Mouse (Mus musculus) liver, embryonic 16.5 days (tissue): ENCODE measurements around the gene Rnft2. TPM values are rescaled to one million over a fixed set of nuclear protein-coding genes. Genes with fewer than 3 reads are reported as not detected.

Experiments
- ATAC-seq: fragments of 200-750 bp; cut with Nextera tagmentation; 2 replicates; pipeline ENCODE4 v1.8.0; 2017; ENCODE audit warnings: low read depth, mild to moderate bottlenecking, moderate number of reproducible peaks, moderate library complexity
- H3K27ac ChIP-seq: fragments of 300-500 bp; sonication (generic); 2 replicates; pipeline ENCODE4 v1.5.1; 2014; ENCODE audit warnings: mild to moderate bottlenecking, low read length
- H3K27me3 ChIP-seq: fragments of 300-500 bp; sonication (generic); 2 replicates; pipeline ENCODE4 v1.6.1; 2014; ENCODE audit warnings: low read depth, low read length, mixed read lengths; ENCODE audit not compliant: control insufficient read depth, insufficient read depth
- H3K36me3 ChIP-seq: fragments of 300-500 bp; sonication (generic); 2 replicates; pipeline ENCODE4 v1.6.1; 2014; ENCODE audit warnings: mild to moderate bottlenecking; ENCODE audit not compliant: control insufficient read depth, insufficient read depth
- H3K4me1 ChIP-seq: fragments of 300-500 bp; sonication (generic); 2 replicates; pipeline ENCODE4 v1.6.1; 2014; ENCODE audit warnings: low read depth, low read length, mixed read lengths; ENCODE audit not compliant: control insufficient read depth
- H3K4me2 ChIP-seq: fragments of 300-500 bp; sonication (generic); 2 replicates; pipeline ENCODE4 v1.6.1; 2014; ENCODE audit warnings: low read depth, low read length, mixed read lengths
- H3K4me3 ChIP-seq: fragments of 300-500 bp; sonication (generic); 2 replicates; pipeline ENCODE4 v1.5.1; 2014; ENCODE audit warnings: low read depth, mild to moderate bottlenecking, low read length
- H3K9ac ChIP-seq: fragments of 300-500 bp; sonication (generic); 2 replicates; pipeline ENCODE4 v1.6.1; 2014; ENCODE audit warnings: low read depth, low read length
- H3K9me3 ChIP-seq: fragments of 300-500 bp; sonication (generic); replicated peaks from 2 replicates; pipeline ENCODE4 v1.6.1; 2016; ENCODE audit warnings: low read length; ENCODE audit not compliant: control insufficient read depth
- WGBS: fragments of 180-500 bp; shearing (Covaris S2); extraction: QIAGEN DNeasy Blood & Tissue Kit; methylation state at CpG from one replicate; pipeline ENCODE4 v1.1.7; 2014; ENCODE audit not compliant: insufficient replicate concordance; 5-methylcytosine and 5-hydroxymethylcytosine counted together
- polyA plus RNA-seq: library from polyadenylated mRNA; unstranded; fragments of >200 nt; fragmentation: Nextera tagmentation; extraction: Ambion mirVana; gene quantifications from 2 replicates; pipeline ENCODE4 v1.2.1, GENCODE M21; 2015

Rnft2 gene
- 0.19 TPM in 2 replicates for polyA plus RNA-seq

- Histone ChIP-seq H3K9me3 (no peaks in the 10 kb centered on the region), H3K4me1 (peaks cover 10% of the 10 kb centered on the region), H3K36me3 (no peaks in the 10 kb centered on the region), H3K9ac (peak within 1 kb of the TSS; percentile 61), H3K27ac (no peak within 1 kb of the TSS; the same call in 1 of the 2 replicates), H3K4me2 (peak within 1 kb of the TSS; percentile 96), H3K4me3 (peak within 1 kb of the TSS; percentile 69), H3K27me3 (no peaks in the 10 kb centered on the region)
- WGBS: under 1% methylated on average over 68 of the region's 68 CpGs
- ATAC-seq: peak; percentile 100
These were observed at the start of gene Rnft2, which contains the start of gene 2410131K14Rik for GRCm38 (mm10) chr5:118244606-118245443. Gene Rnft2 (minus strand): TSS chr5:118245116. Gene 2410131K14Rik (plus strand): TSS chr5:118245227.

DNA sequence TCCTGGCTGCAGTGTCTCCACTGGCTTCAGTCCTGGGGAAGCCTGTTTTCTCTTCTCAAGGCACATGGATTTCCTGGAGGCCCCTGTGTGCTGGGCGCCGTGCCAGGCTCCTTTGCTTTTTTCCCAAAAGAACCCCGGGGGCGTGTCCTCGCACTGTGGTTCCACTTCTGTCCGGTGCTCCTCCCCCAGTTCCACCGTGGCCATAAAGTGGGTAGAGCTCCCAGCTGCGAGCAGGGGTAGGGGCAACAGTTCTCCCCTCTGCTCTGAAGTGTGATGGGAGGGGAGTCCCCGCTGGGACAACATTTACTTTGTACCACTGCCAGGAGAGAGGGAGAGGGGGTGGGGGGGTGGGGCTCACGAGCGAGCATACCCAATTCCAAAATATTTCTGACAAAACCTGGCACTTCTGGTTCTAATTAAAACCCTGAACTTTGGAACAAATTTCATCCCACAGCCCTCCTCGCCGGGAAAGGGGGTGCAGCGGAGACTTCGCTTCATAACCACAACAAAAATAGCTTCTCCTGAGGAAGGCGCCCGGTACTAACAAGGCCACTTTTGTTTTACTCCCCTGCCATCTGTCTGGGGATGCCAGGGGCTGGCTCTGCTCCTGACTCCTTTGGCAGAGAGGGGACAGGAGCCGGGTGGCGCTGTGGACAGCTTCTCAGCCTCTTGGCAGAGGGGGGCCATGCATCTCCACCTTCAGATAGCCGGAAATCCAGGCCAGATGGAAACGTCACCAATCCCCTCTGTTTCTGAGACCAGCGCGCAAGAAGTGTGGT lies 49.4 kb upstream of the Rnft2 start:
- Histone ChIP-seq H3K4me2 (0 out of 2 replicates have a peak overlapping the region, but pooled peaks have one; percentile 6), H3K9me3 (no peaks in the 10 kb centered on the region), H3K27me3 (no peaks in the 10 kb centered on the region), H3K4me3 (peak overlapping the region; percentile 5; the same call in 1 of the 2 replicates), H3K9ac (no peak overlapping the region), H3K27ac (peak overlapping the region; percentile 55; the same call in 1 of the 2 replicates), H3K36me3 (no peaks in the 10 kb centered on the region), H3K4me1 (peaks cover 5% of the 10 kb centered on the region)
- peak; percentile 85 for ATAC-seq
- WGBS: 42% methylated on average over 23 of the region's 23 CpGs

DNA sequence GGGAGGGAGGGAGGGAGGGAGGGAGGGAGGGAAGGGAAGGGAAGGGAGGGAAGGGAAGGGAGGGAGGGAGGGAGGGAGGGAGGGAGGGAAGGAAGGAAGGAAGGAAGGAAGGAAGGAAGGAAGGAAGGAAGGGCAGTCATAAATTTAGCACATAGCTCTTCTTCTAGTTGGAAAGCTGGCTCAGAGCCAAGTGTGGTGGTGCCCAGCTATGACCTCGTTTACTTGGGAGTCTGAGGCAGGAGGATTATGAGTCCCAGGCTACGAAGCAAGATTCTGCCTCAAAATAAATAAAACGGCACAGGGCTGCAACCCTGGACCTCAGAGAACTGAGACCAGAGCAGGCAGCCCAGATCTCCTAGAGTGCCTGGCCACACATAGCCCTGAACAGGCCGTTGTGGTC lies 47.6 kb upstream of the Rnft2 start:
- Histone ChIP-seq H3K36me3 (no peaks in the 10 kb centered on the region), H3K27me3 (no peaks in the 10 kb centered on the region), H3K4me1 (peaks cover 5% of the 10 kb centered on the region), H3K27ac (no peak overlapping the region), H3K9ac (no peak overlapping the region), H3K4me3 (no peak overlapping the region), H3K9me3 (no peaks in the 10 kb centered on the region), H3K4me2 (no peak overlapping the region)
- ATAC-seq: no peak
- 51% methylated on average over 4 of the region's 4 CpGs for WGBS

- H3K9ac ChIP-seq: no peak overlapping the region
- no peak for ATAC-seq
These were observed 46.5 kb upstream of the Rnft2 start for GRCm38 (mm10) chr5:118291453-118291852.

GRCm38 (mm10) chr5:118277741-118278495 lies 33.0 kb upstream of the Rnft2 start:
- H3K4me1 ChIP-seq: no peaks in the 10 kb centered on the region
- no peak overlapping the region for H3K9ac ChIP-seq
- H3K9me3 ChIP-seq: no peaks in the 10 kb centered on the region
- no peaks in the 10 kb centered on the region for H3K27me3 ChIP-seq
- no peak for ATAC-seq
- no peak overlapping the region for H3K4me3 ChIP-seq
- WGBS: 72% methylated on average over 18 of the region's 18 CpGs
- H3K4me2 ChIP-seq: no peak overlapping the region
- no peak overlapping the region for H3K27ac ChIP-seq
- no peaks in the 10 kb centered on the region for H3K36me3 ChIP-seq

More at GRCm38 (mm10) chr5:118291453-118291852, 46.5 kb upstream of the Rnft2 start:
- H3K36me3 ChIP-seq: no peaks in the 10 kb centered on the region
- H3K4me3 ChIP-seq: no peak overlapping the region
- H3K27ac ChIP-seq: no peak overlapping the region
- H3K27me3 ChIP-seq: no peaks in the 10 kb centered on the region
- H3K9me3 ChIP-seq: no peaks in the 10 kb centered on the region
- H3K4me2 ChIP-seq: no peak overlapping the region
- WGBS: 66% methylated on average over 4 of the region's 4 CpGs
- peaks cover 5% of the 10 kb centered on the region for H3K4me1 ChIP-seq

GRCm38 (mm10) chr5:118276711-118277110 lies 31.8 kb upstream of the Rnft2 start:
- no peak overlapping the region for H3K4me2 ChIP-seq
- no peaks in the 10 kb centered on the region for H3K4me1 ChIP-seq
- H3K27me3 ChIP-seq: peaks cover 5% of the 10 kb centered on the region
- no peaks in the 10 kb centered on the region for H3K9me3 ChIP-seq
- no peak overlapping the region for H3K9ac ChIP-seq
- H3K4me3 ChIP-seq: no peak overlapping the region
- 36% methylated on average over 8 of the region's 8 CpGs for WGBS
- no peak overlapping the region for H3K27ac ChIP-seq
- no peaks in the 10 kb centered on the region for H3K36me3 ChIP-seq
- no peak for ATAC-seq

- no peak for ATAC-seq
- no peak overlapping the region for H3K4me2 ChIP-seq
- H3K4me1 ChIP-seq: no peaks in the 10 kb centered on the region
- WGBS: 49% methylated on average over 7 of the region's 7 CpGs
- no peak overlapping the region for H3K4me3 ChIP-seq
- no peaks in the 10 kb centered on the region for H3K36me3 ChIP-seq
- H3K9me3 ChIP-seq: no peaks in the 10 kb centered on the region
- no peak overlapping the region for H3K9ac ChIP-seq
- H3K27ac ChIP-seq: no peak overlapping the region
- H3K27me3 ChIP-seq: peaks cover 8% of the 10 kb centered on the region
These were observed 31.4 kb upstream of the Rnft2 start for GRCm38 (mm10) chr5:118276281-118276680.

GRCm38 (mm10) chr5:118274546-118274945 lies 29.6 kb upstream of the Rnft2 start:
- H3K9ac ChIP-seq: no peak overlapping the region
- no peaks in the 10 kb centered on the region for H3K9me3 ChIP-seq
- H3K27me3 ChIP-seq: peaks cover 12% of the 10 kb centered on the region
- ATAC-seq: no peak
- 41% methylated on average over 9 of the region's 9 CpGs for WGBS
- H3K4me3 ChIP-seq: no peak overlapping the region
- no peak overlapping the region for H3K27ac ChIP-seq
- H3K4me2 ChIP-seq: no peak overlapping the region
- H3K36me3 ChIP-seq: no peaks in the 10 kb centered on the region
- no peaks in the 10 kb centered on the region for H3K4me1 ChIP-seq
